Mouse (Mus musculus) layer of hippocampus, adult 9-11 months (tissue): ENCODE data around the gene Hist3h2a.
A peak's percentile ranks its signal among the peaks of the same experiment; 100 is the strongest.

Source experiments
- DNase-seq: peaks from one replicate; pipeline ENCODE4 v3.0.0; 2022

Gene Hist3h2a

GRCm38 (mm10) chr11:58970831-58971530, 16.5 kb downstream of the Hist3h2a start:
- no peak for DNase-seq

GRCm38 (mm10) chr11:58971796-58972195, 17.3 kb downstream of the Hist3h2a start:
- no peak for DNase-seq

- DNase-seq = no peak
Measured at GRCm38 (mm10) chr11:58974414-58974813, 19.9 kb downstream of the Hist3h2a start.

GRCm38 (mm10) chr11:58977150-58977549, 22.7 kb downstream of the Hist3h2a start:
- DNase-seq = no peak

DNA sequence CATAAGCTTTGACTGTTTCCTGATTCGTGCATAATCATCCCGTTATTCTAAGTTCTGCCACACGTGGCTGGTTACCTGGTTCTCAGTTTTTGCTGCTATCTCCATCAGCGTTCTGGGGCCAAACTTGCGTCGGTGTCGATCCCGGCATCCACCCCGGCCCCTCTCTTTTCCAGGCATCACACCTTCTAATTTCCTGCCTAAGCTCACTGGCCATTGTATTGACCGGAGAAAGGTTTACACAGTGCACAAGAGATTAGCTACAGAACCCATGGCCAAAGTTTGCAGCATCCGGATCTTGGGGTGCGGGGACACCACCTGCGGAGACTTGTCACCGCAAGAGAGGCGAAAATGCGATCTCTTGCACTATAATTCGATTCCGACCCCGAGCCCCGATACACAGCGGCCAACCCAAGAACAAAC, 23.1 kb downstream of the Hist3h2a start:
- DNase-seq = no peak

DNA sequence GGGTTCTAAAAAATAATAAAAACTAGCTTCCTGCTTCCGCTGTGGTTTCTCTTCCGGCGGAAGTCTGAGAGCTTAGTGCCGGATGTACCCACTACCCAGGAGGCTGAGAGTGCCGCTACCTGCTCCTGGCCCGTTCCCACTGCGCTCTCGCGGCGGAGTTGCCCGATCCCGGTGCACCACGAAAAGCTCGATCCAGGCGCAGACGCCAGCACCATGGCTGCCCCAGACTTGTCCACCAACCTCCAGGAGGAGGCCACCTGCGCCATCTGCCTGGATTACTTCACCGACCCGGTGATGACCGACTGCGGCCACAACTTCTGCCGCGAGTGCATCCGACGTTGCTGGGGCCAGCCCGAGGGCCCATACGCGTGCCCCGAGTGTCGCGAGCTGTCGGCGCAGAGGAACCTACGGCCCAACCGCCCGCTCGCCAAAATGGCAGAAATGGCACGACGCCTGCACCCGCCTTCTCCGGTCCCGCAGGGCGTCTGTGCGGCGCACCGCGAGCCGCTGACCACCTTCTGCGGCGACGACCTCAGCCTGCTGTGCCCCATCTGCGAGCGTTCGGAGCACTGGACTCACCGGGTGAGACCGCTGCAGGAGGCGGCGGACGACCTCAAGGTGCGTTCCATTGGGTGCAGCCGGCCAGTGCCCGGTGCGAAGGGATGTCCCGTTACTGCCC, 23.7 kb downstream of the Hist3h2a start, which contains the start of gene Trim11:
TSS of gene Trim11 (plus strand) at position 67 of the 679 bp plus-strand sequence.
- DNase-seq = peak; percentile 56

- no peak for DNase-seq
Measured at GRCm38 (mm10) chr11:58978706-58979030, 24.2 kb downstream of the Hist3h2a start.

- DNase-seq = no peak
Measured at GRCm38 (mm10) chr11:58979183-58979582, 24.7 kb downstream of the Hist3h2a start.

- DNase-seq = no peak
Measured at GRCm38 (mm10) chr11:58979661-58980060, 25.2 kb downstream of the Hist3h2a start.

GRCm38 (mm10) chr11:58980381-58980990, 26.0 kb downstream of the Hist3h2a start:
- DNase-seq = no peak

DNA sequence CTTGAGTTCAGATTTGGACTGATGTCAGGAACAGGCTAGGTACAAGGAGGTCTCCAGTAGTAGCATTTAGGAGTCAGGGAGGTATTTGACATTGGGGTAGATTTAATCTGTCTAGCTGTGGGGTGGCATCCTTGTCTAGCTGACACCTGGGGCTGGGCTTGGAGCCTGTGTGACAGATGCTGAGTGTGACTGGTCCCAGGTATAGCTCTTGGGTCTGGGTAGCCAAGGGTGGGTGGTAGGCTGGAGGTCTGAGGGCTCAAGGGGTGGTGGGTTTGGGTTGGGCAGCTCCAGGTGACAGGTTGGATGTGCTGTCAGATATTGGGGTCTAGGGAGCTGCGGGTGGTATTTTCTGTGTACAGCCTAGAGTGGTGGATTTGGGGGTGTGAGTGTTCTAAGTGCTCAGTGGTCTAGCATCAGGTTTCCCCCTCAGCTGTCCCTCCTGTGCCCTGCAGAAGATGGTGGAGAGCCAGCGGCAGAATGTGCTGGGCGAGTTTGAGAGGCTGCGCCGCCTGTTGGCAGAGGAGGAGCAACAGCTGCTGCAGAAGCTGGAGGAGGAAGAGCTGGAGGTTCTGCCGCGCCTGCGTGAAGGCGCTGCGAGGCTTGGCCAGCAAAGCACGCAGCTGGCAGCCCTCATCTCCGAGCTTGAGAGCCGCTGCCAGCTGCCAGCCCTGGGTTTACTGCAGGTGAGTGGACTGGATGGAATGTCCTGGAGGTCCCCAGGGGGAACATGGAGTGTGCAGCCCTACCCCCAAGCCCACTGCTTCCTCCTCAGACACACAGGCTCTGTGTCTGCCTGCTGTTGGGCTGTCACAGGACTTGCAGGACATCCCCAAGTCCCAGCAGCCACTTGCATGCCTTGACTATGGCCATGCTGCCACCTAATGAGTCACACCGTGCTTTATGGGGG, 27.3 kb downstream of the Hist3h2a start:
- peak; percentile 84 for DNase-seq

DNA sequence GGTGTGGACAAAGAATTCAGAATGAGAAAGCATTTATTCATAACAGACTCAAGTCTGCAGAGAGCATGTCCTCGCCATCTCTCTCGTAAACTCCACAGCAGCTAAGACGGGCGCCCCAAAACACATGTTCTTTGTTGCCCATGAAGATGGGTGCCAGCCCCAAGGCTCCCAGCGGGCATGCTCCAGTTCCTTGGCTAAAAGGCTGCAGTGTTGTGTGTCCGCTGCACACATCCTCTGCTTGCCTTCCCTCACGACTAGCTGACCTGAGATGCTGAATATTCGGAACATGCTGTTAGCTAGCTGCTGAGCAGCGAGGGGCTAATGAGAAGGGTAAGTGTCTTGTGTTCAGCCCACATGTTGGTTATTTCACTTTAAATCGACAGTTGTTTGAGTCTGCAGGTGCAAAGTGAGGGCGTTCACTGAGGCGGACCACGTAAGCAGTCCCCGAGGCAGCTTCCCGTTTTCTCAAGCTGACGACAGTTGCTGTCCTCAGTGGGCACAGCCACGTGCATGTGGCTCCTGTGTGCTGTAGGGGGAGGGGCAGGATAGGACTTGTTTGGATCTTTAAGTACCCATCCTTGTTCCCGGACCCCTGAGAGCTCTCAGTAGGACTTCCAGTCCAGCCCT, 28.1 kb downstream of the Hist3h2a start:
- DNase-seq = no peak

- no peak for DNase-seq
Measured at GRCm38 (mm10) chr11:58983691-58984341, 29.3 kb downstream of the Hist3h2a start.

- DNase-seq = no peak
Measured at GRCm38 (mm10) chr11:58984657-58985056, 30.2 kb downstream of the Hist3h2a start.

DNA sequence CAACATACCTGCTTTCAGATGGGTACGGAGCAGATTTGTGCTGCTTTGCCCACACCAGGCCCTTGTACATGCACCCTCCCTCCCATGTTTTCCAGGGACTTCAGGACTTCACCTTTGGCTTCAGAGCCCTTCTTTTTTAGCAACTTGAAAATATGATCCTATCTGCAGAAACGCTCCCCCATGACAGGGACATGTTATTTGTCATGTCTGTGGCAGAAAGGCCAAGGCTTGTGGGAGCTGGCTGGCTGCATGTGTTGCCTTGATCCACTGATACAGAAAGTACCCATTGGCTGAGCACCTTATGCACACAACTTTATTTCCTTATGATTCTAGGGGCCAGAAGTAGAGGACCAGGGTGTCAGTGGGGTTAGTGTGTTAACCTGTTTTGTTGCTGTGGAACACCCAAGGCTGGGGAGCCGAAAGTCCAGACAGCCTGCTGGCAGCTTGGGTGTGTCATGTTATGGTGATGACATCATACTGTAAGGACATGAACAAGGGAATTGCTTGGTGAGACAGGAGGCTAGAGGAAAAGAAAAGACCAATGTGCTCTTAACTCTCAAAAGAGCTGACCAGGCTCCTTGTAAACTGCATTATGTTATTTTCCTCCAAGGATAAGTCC, 30.9 kb downstream of the Hist3h2a start:
- no peak for DNase-seq

DNA sequence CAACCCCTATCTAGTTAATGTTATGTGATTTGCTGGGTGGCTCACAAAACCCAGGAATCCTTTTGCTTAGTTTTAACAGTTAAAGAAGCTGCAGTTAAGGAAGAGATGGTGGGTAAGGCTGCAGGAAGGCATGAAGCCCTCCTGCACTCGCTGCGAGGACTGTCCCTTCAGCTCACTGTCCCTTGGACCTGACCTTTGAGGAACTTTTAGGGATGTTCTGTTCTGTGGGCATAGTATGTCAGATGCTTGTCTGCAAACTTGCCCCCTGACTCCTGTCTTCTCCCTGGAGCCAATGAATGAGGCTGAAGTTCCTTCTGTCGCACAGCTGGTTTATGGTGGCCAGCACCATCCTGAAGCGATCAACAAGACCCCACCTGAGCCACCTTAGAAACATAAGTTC, 34.7 kb downstream of the Hist3h2a start:
- no peak for DNase-seq

GRCm38 (mm10) chr11:58990141-58990540, 35.7 kb downstream of the Hist3h2a start:
- DNase-seq = no peak

- DNase-seq = no peak
Measured at GRCm38 (mm10) chr11:58990794-58991193, 36.3 kb downstream of the Hist3h2a start.

GRCm38 (mm10) chr11:58991911-58992310, 37.4 kb downstream of the Hist3h2a start:
- DNase-seq = no peak

GRCm38 (mm10) chr11:58993091-58993670, 38.7 kb downstream of the Hist3h2a start:
- DNase-seq = no peak

GRCm38 (mm10) chr11:58994337-58994826, 39.9 kb downstream of the Hist3h2a start:
- no peak for DNase-seq
